Comparison of ENCODE assay signal across 8 mouse cellular contexts in the genomic region with DNA sequence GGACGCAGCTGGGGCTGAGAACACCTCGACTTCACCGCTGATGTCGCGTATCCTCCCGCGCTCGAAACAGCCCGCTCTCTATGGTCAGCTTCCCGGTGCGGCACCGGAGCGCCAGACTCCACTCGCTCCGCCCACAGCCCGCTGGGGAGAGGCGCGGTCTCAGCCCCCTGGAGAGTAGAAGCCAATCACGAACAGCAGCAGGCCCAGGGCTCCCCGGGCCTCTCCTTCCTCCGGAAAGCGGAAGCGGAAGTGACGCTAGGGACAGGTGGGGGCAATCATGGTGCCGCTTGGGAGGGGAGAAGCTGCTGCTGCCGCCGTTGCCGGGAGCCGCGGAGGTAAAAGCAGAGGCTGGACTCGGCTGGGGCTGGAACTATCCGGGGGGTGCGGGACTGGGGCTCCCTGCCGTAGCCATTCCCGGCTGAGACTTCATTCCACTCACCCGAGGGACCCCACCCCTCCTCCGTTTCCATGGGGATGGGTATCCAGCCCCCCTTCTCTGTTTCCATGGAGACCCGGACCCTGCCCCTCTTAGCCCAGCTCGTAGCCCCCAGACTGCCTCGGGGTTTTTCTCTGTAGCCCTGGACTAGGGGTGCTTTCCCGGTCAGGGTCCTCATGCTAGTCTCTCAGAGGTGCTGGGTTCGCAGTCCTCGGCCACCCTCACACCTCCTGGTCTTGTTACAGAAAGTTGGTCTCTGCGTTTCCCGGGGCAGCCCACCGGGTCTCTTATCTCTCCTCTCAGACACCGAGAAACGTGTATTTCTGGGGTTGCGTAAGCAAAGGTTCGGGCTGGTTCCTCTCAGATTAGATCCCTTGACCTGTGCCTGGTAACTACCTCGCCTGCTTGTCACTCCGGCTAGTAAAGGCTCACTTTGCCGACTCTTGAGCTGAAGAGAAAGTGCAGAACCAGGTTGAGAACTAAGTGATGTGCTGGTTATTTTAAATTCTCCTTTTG. TPM values are rescaled to one million over a fixed set of nuclear protein-coding genes. Genes with fewer than 3 reads are reported as not detected.
DNase-seq lines count a peak whose midpoint lies in the region; ATAC-seq and TF ChIP-seq lines count a peak whose summit lies in the region.

No protein-coding gene starts in this region.

- peak overlapping the region; percentile 71 for H3K4me3 ChIP-seq in forebrain, embryonic 15.5 days
- peak overlapping the region; percentile 99 for H3K4me3 ChIP-seq in layer of hippocampus, adult 2 months
- peak overlapping the region; percentile 88 for H3K4me3 ChIP-seq in lung, embryonic 14.5 days (ENCODE audit: low read depth, low read length)
- H3K4me3 ChIP-seq in olfactory bulb, adult 2 months (ENCODE audit: insufficient read depth, low read depth, low read length): peak overlapping the region; percentile 99
- peak overlapping the region; percentile 58 for H3K4me3 ChIP-seq in thymus, adult 2 months (ENCODE audit: control insufficient read depth, insufficient read depth, low read length)

- DNase-seq in ES-CJ7 (ENCODE audit: low read depth, low spot score): peak; percentile 95
- peak; percentile 92 for DNase-seq in cerebellum, adult 11 months
- peak; percentile 96 to 97 for DNase-seq in heart, postnatal 36 days
- peak; percentile 97 to 98 for DNase-seq in layer of hippocampus, adult 2 months (ENCODE audit: low spot score in 2 of 2)
- DNase-seq in lung, embryonic 14.5 days: peak; percentile 98
- peak; percentile 97 for DNase-seq in thymus, adult 2 months

- peak overlapping the region; percentile 90 for H3K4me2 ChIP-seq in forebrain, embryonic 15.5 days (replicated peaks)
- H3K4me2 ChIP-seq in lung, embryonic 14.5 days: peak overlapping the region; percentile 77

- peaks cover 38% of the 10 kb centered on the region for H3K36me3 ChIP-seq in forebrain, embryonic 15.5 days
- peaks cover 49% of the 10 kb centered on the region for H3K36me3 ChIP-seq in lung, embryonic 14.5 days (ENCODE audit: insufficient read depth)
- H3K36me3 ChIP-seq in thymus, adult 2 months (ENCODE audit: control insufficient read depth, insufficient read depth, low read length): peaks cover 18% of the 10 kb centered on the region

- H3K27ac ChIP-seq in forebrain, embryonic 15.5 days (replicated peaks): peak overlapping the region; percentile 95
- H3K27ac ChIP-seq in layer of hippocampus, adult 2 months: peak overlapping the region; percentile 97
- peak overlapping the region; percentile 94 for H3K27ac ChIP-seq in lung, embryonic 14.5 days (ENCODE audit: low read depth)
- peak overlapping the region; percentile 97 for H3K27ac ChIP-seq in olfactory bulb, adult 2 months (ENCODE audit: insufficient read depth, low read depth, low read length)
- H3K27ac ChIP-seq in thymus, adult 2 months (ENCODE audit: control insufficient read depth, insufficient read depth, low read length): peak overlapping the region; percentile 60

- TF ChIP-seq CTCF in layer of hippocampus, adult 2 months (conservative IDR thresholded peaks at IDR 0.05): no peak
- TF ChIP-seq CTCF in lung, embryonic 14.5 days (IDR thresholded peaks at IDR 0.05; ENCODE audit: low read depth): no peak
- no peak; the same call in 1 of the 2 replicates for TF ChIP-seq CTCF in olfactory bulb, adult 2 months (IDR thresholded peaks at IDR 0.05; ENCODE audit: insufficient read depth, low read depth, low read length)
- no peak for TF ChIP-seq CTCF in thymus, adult 2 months (IDR thresholded peaks at IDR 0.05; ENCODE audit: borderline replicate concordance, control insufficient read depth, extremely low read depth, insufficient read depth, low read length, poor library complexity)

- H3K4me1 ChIP-seq in forebrain, embryonic 15.5 days: peaks cover 16% of the 10 kb centered on the region
- H3K4me1 ChIP-seq in lung, embryonic 14.5 days (ENCODE audit: insufficient read depth): no peaks in the 10 kb centered on the region
- H3K4me1 ChIP-seq in olfactory bulb, adult 2 months (ENCODE audit: control insufficient read depth, insufficient read depth, low read length): peaks cover 14% of the 10 kb centered on the region
- peaks cover 7% of the 10 kb centered on the region for H3K4me1 ChIP-seq in thymus, adult 2 months (replicated peaks; ENCODE audit: control insufficient read depth, insufficient read depth, low read length)

- ATAC-seq in forebrain, embryonic 15.5 days (replicated peaks): peak; percentile 99
- ATAC-seq in lung, embryonic 14.5 days (ENCODE audit: insufficient read depth): peak; percentile 100

- peak; percentile 73 for TF ChIP-seq POLR2A in olfactory bulb, adult 2 months (IDR thresholded peaks at IDR 0.05; ENCODE audit: insufficient read depth, low read depth, low read length)
- peak; percentile 82 for TF ChIP-seq POLR2A in thymus, adult 2 months (IDR thresholded peaks at IDR 0.05; ENCODE audit: control insufficient read depth, extremely low read depth, insufficient read depth, low read length, poor library complexity)

- 2% methylated on average over 53 of the region's 53 CpGs for WGBS in forebrain, embryonic 15.5 days
- WGBS in lung, embryonic 14.5 days: 1% methylated on average over 48 of the region's 53 CpGs
- WGBS in olfactory bulb, adult 2 months: 1% methylated on average over 53 of the region's 53 CpGs
- under 1% methylated on average over 52 of the region's 53 CpGs for WGBS in thymus, adult 2 months

- H3K9ac ChIP-seq in forebrain, embryonic 15.5 days (replicated peaks): peak overlapping the region; percentile 83
- H3K9ac ChIP-seq in lung, embryonic 14.5 days: peak overlapping the region; percentile 81

- intact Hi-C loops in heart, postnatal 36 days (cut with DNase I): loop anchor here (1.0 kb wide), 2 partner anchors 45 to 88 kb away; partner anchors contain the start of gene Sf3a3

- no peaks in the 10 kb centered on the region for H3K27me3 ChIP-seq in forebrain, embryonic 15.5 days
- H3K27me3 ChIP-seq in lung, embryonic 14.5 days (ENCODE audit: insufficient read depth, low read length): no peaks in the 10 kb centered on the region
- H3K27me3 ChIP-seq in thymus, adult 2 months (ENCODE audit: control insufficient read depth, insufficient read depth, low read length): no peaks in the 10 kb centered on the region

- no peaks in the 10 kb centered on the region for H3K9me3 ChIP-seq in forebrain, embryonic 15.5 days
- no peaks in the 10 kb centered on the region for H3K9me3 ChIP-seq in lung, embryonic 14.5 days (ENCODE audit: low read depth, low read length)

RNA-seq across cellular contexts. Expression of gene Mtf1, which starts 0.7 kb away (rescaled TPM):
- 12.1 and 13.8 TPM in 2 replicates for polyA plus RNA-seq in forebrain, embryonic 15.5 days (2015; fragmentation: Nextera tagmentation; extraction: Ambion mirVana)
- total RNA-seq in heart, postnatal 36 days (2021): 10 to 100 TPM; 14.8 to 14.9 TPM
- 10 to 100 TPM; 24.6 to 24.8 TPM for total RNA-seq in layer of hippocampus, adult 2 months (2021)
- 14.1 and 14.2 TPM in 2 replicates for polyA plus RNA-seq in lung, embryonic 14.5 days (2014; fragmentation: Nextera tagmentation; extraction: Ambion mirVana)
- polyA plus RNA-seq in olfactory bulb, adult 2 months (2012; ENCODE audit: insufficient read depth, insufficient read length, low replicate concordance, missing spikeins): not detected in 2 replicates
- 9.9 and 10.4 TPM in 2 replicates for polyA plus RNA-seq in thymus, adult 2 months (2012; rRNA removed)

RNA-seq across cellular contexts. Expression of gene Yrdc, which starts 47.9 kb away (rescaled TPM):
- 51.1 and 59.3 TPM in 2 replicates for polyA plus RNA-seq in forebrain, embryonic 15.5 days (2015; fragmentation: Nextera tagmentation; extraction: Ambion mirVana)
- 10 to 100 TPM; 17.8 to 22.2 TPM for total RNA-seq in heart, postnatal 36 days (2021)
- 10 to 100 TPM; 30.3 to 38.0 TPM for total RNA-seq in layer of hippocampus, adult 2 months (2021)
- polyA plus RNA-seq in lung, embryonic 14.5 days (2014; fragmentation: Nextera tagmentation; extraction: Ambion mirVana): 42.4 and 44.7 TPM in 2 replicates
- not detected in 2 replicates for polyA plus RNA-seq in olfactory bulb, adult 2 months (2012; ENCODE audit: insufficient read depth, insufficient read length, low replicate concordance, missing spikeins)
- polyA plus RNA-seq in thymus, adult 2 months (2012; rRNA removed): 63.0 and 70.4 TPM in 2 replicates

RNA-seq across cellular contexts. Expression of gene 1110065P20Rik, which starts 48.4 kb away (rescaled TPM):
- polyA plus RNA-seq in forebrain, embryonic 15.5 days (2015; fragmentation: Nextera tagmentation; extraction: Ambion mirVana): 81.3 and 86.1 TPM in 2 replicates
- 10 to 100 TPM; 22.1 to 22.7 TPM for total RNA-seq in heart, postnatal 36 days (2021)
- total RNA-seq in layer of hippocampus, adult 2 months (2021): 10 to 100 TPM; 72.0 to 94.5 TPM
- 60.0 and 62.7 TPM in 2 replicates for polyA plus RNA-seq in lung, embryonic 14.5 days (2014; fragmentation: Nextera tagmentation; extraction: Ambion mirVana)
- not detected in 2 replicates for polyA plus RNA-seq in olfactory bulb, adult 2 months (2012; ENCODE audit: insufficient read depth, insufficient read length, low replicate concordance, missing spikeins)
- polyA plus RNA-seq in thymus, adult 2 months (2012; rRNA removed): 26.2 and 28.0 TPM in 2 replicates

RNA-seq across cellular contexts. Expression of gene Maneal, which starts 59.4 kb away (rescaled TPM):
- 9.3 and 10.2 TPM in 2 replicates for polyA plus RNA-seq in forebrain, embryonic 15.5 days (2015; fragmentation: Nextera tagmentation; extraction: Ambion mirVana)
- under 1 TPM; 0.14 to 0.22 TPM for total RNA-seq in heart, postnatal 36 days (2021)
- 10 to 100 TPM; 52.3 to 54.4 TPM for total RNA-seq in layer of hippocampus, adult 2 months (2021)
- 0.61 and 0.82 TPM in 2 replicates for polyA plus RNA-seq in lung, embryonic 14.5 days (2014; fragmentation: Nextera tagmentation; extraction: Ambion mirVana)
- polyA plus RNA-seq in olfactory bulb, adult 2 months (2012; ENCODE audit: insufficient read depth, insufficient read length, low replicate concordance, missing spikeins): not detected in 2 replicates
- 1.1 and 1.4 TPM in 2 replicates for polyA plus RNA-seq in thymus, adult 2 months (2012; rRNA removed)

Comparison
In these comparisons a context has a peak if more than half of its experiments do, and no peak if none do; other contexts are left out.
1. Peak in every context shown above with its lines: DNase-seq, ATAC-seq, H3K4me3 ChIP-seq and H3K27ac ChIP-seq.
2. RNA of gene Mtf1, which starts 0.7 kb away (polyA plus RNA-seq): 14.1 to 14.2 TPM in lung, embryonic 14.5 days, 12.1 to 13.8 TPM in forebrain, embryonic 15.5 days and 9.9 to 10.4 TPM in thymus, adult 2 months; not detected in olfactory bulb, adult 2 months; every median in the first group is over 10 times any median in the second.
3. RNA of gene Yrdc, which starts 47.9 kb away (polyA plus RNA-seq): 63.0 to 70.4 TPM in thymus, adult 2 months, 51.1 to 59.3 TPM in forebrain, embryonic 15.5 days and 42.4 to 44.7 TPM in lung, embryonic 14.5 days; not detected in olfactory bulb, adult 2 months; every median in the first group is over 10 times any median in the second.
4. RNA of gene 1110065P20Rik, which starts 48.4 kb away (polyA plus RNA-seq): 81.3 to 86.1 TPM in forebrain, embryonic 15.5 days, 60.0 to 62.7 TPM in lung, embryonic 14.5 days and 26.2 to 28.0 TPM in thymus, adult 2 months; not detected in olfactory bulb, adult 2 months; every median in the first group is over 10 times any median in the second.